Mouse (Mus musculus) brain, embryonic 18.5 days (tissue): ENCODE measurements around the gene Tbc1d7.

Experiments used
- DNase-seq: peaks from one replicate; pipeline ENCODE4 v3.0.0-alpha.2; 2012; ENCODE audit warnings: low read depth, low spot score

Tbc1d7 gene

DNA sequence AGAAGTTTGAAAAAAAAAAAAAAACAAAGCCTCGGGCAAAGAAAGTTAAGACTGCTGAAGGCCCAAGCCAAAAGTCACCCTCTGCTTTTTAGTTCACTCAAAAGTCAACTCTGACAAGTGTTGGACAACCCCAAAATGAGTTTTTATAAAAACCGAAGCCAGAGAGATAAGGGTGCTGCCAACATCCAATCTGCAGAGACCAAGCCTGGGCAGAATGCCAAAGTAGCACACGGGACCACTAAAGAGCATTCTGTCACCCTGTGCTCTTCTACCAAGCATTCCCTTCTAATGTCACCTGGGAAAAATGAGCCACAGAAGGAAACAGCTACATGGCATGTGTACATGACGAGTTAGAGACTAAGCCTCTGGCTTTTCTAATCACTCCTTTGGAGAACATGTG, 36.8 kb downstream of the Tbc1d7 start:
- no peak for DNase-seq

DNA sequence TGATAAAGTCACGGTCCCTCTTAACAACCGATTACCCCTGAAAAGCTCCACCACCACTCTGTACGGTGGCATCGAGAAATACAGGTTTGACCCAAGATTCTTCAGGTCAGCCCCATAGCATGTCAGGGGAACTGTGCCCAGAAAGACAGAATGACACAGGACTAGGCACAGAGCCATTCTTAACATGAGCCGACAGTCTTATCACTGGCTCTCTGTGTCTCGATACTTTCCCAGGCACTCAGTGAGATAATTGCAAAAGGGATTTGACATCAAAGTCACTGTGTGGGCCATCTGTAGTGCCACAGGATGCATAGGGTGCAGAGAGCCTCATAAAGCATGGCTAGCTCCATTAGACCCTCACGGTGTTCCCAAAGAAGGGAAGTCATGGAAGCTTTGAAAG, 37.9 kb downstream of the Tbc1d7 start:
- no peak for DNase-seq

DNA sequence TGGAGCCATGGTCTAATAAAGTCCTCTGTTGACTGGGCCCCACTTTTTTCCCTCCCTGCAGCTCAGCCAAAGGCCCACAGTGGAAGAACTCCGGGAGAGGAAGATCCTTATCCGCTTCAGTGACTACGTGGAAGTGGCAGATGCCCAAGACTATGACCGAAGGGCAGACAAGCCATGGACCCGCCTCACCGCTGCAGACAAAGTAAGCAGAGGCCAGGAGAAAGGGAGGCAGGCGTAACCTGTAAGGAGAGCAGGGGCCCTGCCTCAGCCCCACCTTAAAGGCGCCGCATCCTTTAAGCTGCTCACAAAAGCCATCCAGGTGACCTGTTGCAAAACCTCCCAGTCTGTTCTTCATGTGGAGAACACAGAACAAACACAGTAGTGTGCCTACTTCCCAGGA, 38.4 kb downstream of the Tbc1d7 start:
- no peak for DNase-seq

DNA sequence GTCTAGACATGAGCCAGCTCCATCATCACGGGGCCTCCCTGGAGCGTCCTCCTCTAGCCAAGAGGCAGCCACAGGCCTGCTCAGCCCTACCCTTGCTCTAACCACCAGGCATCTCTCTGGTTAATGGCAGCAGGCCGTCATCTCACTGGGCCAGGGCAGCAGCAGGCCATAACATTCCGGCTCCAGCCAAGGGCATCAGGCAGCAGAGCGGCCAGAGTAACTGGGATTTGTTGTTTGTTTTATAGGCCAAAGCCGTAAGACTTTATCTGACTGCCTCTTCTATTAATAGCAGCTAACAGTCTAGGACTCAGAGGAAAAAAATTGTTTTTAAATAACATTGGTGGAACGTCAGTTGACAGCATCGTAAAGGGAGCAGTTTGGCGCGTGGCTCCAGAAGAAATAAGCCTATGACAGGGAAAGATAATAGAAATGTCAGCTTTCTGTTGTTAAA, 39.5 kb downstream of the Tbc1d7 start:
- DNase-seq = no peak

DNA sequence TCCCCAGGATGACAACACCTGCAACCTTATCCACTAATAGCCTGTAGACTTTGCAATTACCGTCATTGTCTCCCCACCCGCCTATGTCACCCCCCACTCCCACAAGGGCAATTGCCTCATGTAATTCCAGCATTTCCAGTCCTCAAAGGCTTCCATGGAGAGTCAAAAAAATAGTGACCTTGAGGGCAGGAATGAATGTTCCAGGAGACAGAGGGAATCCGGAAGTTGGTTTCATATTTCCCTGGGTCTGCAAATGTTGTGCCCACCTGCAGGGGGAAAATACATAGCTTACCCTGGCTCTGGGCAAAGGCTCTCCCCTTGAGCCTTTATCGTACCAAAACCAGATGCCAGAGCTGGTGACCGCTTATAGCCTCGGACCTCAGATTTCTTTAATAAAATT, 41.1 kb downstream of the Tbc1d7 start:
- no peak for DNase-seq

DNA sequence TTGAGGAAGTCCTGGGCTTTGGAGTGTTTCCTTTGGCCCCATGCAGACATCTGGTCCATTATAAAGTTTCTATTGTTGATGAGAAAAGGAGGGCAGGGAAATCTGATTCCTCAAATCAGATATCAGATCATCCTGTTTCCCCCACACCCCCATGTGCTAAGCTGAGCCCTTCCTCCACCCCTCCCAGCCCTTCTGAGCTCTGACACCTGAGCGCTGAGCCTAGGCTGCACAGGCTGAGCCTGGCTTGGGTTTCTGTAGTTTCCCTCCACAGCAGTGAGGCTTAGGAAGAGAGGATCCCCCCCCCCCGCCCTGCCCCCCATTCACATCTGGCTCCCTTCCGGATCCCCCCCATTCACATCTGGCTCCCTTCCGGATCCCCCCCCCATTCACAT, 46.6 kb downstream of the Tbc1d7 start:
- DNase-seq = no peak

DNA sequence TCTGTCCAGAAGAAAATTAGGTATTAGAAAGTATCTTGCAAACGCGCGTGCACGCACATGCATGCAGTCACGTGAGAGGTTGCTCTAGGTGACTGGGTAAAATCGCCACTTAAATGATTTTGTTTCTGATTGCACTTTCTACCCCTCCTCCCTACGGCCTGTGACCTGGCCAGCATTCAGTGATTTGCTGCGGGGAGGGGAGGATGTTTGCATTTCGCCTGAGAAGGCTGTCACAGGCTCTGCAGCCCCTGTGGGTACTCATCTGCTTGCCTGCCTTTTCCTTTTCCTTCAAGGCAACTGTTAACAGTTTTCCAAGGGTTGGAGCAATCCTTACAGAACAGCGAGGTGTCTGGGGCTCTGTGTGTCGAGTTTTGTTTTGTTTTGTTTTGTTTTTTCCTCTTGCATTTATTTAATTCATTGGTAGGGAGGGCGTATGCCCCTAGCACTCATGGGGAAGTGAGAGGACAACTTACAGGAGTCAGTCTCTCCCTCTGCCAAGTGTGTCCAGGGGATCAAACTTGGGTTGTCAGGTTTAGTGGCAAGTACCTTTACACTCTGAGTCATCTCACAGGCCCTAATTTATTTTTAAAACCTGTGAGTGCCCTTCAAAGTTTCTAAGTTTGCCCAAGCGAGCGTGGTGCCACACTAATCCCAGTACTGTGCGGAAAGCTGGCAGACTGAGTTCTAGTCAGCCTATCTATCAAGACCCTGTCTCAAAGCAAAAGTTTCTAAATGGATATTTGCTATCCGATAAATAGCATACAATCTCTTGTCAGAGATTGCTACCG, 47.2 kb downstream of the Tbc1d7 start:
- no peak for DNase-seq

DNA sequence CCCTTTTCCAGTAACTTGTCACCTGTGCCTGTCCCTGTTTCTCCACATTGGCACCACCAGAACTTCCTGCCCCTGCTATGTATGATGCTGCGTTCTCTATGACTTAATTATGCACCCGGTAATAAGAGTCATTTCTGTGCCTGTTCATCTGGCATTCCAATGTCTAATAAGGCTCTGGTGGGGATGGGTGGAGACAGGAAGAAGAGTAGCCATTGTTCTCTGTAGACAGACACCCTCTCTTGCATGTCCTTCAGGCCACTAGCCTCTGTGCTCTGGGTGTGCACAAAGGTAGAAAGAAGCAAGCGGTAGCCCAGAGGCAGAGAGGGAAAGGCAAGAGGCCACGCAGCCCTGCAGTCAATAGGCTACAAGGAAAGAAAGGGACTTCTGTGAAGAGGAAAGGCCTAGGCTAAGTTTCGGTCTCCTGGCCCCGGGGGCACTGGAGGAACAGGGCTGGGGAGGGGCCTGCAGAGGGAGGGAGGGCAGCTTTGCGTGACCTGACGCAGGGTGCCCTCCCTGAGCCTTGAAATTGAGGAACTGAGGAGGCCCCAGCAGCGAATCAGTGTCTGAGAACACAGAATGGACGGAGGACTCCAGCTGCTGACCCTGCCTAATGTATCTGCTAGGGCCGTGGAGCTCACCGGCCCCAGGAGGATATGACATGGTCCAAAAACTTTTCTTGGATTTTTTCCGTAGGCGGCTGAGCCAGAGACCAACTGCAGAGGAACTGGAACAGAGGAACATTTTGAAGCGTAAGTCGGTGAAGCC, 48.8 kb downstream of the Tbc1d7 start:
- DNase-seq = no peak

DNA sequence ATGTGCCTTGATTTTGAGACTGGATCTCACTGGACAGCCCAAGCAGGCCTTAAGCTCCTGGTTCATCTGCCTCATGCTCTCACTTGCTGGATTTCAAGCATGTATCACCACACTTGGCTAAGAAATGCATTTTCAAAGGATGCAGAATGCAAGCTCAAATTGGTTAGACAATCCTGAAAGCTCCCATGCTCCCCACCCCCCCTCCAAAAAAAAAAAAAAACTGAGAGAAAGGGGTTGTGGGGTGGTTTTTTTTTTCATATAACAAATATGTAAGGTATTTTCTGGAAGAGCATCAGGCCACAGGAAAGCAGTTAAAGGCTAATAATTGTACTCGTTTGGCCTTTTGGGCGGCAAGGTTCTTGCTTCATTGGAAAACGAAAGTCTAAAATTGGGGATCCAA, 58.2 kb downstream of the Tbc1d7 start:
- DNase-seq = no peak

DNA sequence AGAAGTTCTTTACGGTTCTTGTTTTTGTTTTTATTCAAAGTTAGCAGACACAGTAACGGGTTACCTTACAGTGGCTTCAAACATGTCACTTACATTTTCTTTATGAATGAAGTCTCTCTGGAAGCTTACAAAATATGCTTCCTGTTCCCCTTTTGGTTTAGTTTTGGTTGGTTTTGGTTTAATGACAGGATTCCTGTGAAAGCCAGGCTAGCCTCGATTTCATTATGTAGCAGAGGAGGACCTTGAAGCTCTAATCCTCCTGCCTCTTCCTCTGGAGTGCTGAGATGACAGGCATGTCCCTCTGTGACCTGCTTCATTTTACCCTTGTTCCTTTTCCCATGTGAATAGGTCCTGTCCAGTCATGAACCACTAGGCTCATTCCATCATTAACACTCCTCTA, 58.6 kb downstream of the Tbc1d7 start:
- DNase-seq = no peak

DNA sequence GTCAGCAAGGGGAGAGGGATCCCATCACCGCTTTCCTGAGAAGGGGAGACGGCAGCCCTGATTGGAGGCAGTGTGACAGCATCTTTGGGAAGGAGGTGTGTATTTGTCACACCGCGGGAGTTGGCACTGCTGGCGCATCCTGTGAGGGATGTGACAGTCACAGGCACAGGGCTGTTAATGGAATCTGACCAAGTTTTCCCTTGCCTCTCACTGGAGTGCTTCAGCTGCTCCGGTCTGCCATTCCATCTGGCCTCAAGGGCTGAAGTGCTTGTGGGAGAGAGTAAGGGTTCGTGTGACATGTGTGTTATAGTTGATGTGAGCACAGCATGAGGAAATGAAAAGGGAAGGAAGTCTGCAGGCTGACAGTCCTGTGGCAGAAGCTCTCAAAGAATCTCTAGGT, 59.0 kb downstream of the Tbc1d7 start:
- peak; percentile 52 for DNase-seq

DNA sequence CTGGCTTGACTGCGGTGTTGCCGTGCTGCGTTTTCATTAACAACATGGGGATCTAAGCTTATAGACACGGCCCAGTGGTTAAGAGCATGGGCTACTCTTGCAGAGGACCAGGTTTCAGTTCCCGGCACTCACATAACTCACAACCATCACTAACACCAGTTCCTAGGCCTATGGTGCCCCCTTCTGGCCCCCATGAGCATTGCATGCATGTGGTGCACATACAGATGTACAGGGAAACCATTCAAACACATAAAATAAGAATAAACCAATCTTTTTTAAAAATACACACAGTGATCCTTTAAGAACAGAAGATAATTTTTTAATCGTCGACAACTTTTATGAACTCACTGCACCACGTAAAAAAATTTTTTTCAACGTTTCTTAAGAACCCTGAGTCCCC, 66.8 kb downstream of the Tbc1d7 start:
- DNase-seq = no peak

DNA sequence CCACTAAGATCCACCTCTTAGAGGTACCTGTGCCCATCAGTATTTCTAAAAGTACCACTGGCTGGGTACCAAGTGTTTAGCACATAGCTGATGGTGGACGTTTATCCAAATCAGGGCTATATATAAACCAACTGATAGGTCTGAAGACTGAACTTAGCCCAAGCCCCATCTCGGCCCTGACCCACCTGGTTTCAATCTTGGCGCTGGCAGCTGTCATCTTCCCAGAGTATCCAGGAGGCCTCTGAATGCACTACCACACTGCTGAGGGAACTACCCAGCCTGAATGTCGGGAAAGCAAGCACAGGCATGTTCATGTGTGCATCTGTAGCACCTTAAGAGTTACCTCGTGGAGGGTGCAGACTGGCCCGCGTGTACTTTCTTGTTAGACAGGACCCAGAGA, 68.4 kb downstream of the Tbc1d7 start:
- DNase-seq = no peak
